Mouse (Mus musculus) bone marrow, adult 2 months (tissue): Measurements from ENCODE around the gene Bicra. TPM values are rescaled to one million over a fixed set of nuclear protein-coding genes. Genes with fewer than 3 reads are reported as not detected.
A peak's percentile ranks its signal among the peaks of the same experiment; 100 is the strongest.

Experiments
- H3K27ac ChIP-seq: fragments of 200-500 bp; 2 replicates; pipeline ENCODE4 v1.5.1; 2012; ENCODE audit warnings: low read depth, mild to moderate bottlenecking, control low read depth, inconsistent platforms, low read length; ENCODE audit not compliant: control insufficient read depth, poor library complexity, insufficient read depth
- H3K4me1 ChIP-seq: fragments of 200-500 bp; 2 replicates; pipeline ENCODE4 v1.6.1; 2011; ENCODE audit warnings: low read length; ENCODE audit not compliant: control insufficient read depth, insufficient read depth
- H3K4me3 ChIP-seq: fragments of 200-500 bp; replicated peaks from 2 replicates; pipeline ENCODE3; 2011; ENCODE audit warnings: mild to moderate bottlenecking, low read depth, low read length, control low read depth; ENCODE audit not compliant: control insufficient read depth
- CTCF ChIP-seq: fragments of 200-500 bp; IDR thresholded peaks from 2 replicates; pipeline ENCODE4 v1.5.1; 2011; ENCODE audit warnings: low read length, control low read depth; ENCODE audit not compliant: control insufficient read depth, insufficient read depth
- POLR2A ChIP-seq: fragments of 200-500 bp; IDR thresholded peaks from 2 replicates; pipeline ENCODE4 v1.6.1; 2011; ENCODE audit warnings: low read depth, mild to moderate bottlenecking, control low read depth, low read length, borderline replicate concordance; ENCODE audit not compliant: control insufficient read depth
- WGBS: fragments of 180-500 bp; shearing (Covaris S2); methylation state at CpG from one replicate; pipeline ENCODE4 v1.1.7; 2018; 5-methylcytosine and 5-hydroxymethylcytosine counted together
- polyA plus RNA-seq: library from polyadenylated mRNA; stranded (reverse); fragments of >200 nt; gene quantifications from 2 replicates; pipeline ENCODE4 v1.2.4, GENCODE M21; 2011; ENCODE audit warnings: low replicate concordance; ENCODE audit not compliant: missing spikeins, insufficient read depth, insufficient read length

Bicra gene
- polyA plus RNA-seq, 1 experiment, result 27.9 TPM

DNA sequence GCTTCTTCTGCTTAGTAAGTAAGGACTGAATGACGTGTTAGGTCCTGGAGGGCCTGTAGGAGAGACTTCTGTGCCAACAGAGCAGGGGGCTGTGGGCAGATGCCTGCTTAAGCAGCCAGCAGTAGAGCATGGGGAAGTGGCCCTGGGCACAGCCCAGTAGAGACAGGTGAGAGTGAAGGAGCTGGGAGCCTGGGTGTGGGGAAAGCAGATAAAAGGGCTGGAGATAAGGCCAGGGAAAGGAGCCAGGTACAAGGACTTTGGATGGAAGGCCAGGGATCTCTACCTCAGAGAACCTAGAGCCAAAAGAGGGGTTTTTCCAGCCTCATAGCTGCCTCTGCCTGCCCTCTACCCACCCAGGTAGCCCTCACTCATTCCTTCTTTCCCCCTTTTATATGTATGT, 14.7 kb downstream of the Bicra start:
- TF ChIP-seq CTCF (no peak), POLR2A (no peak)
- H3K27ac ChIP-seq, result no peak overlapping the region
- 60% methylated on average over 1 of the region's 1 CpGs for WGBS
- no peaks in the 10 kb centered on the region; the same call in 1 of the 2 replicates for H3K4me1 ChIP-seq
- H3K4me3 ChIP-seq, result no peak overlapping the region

DNA sequence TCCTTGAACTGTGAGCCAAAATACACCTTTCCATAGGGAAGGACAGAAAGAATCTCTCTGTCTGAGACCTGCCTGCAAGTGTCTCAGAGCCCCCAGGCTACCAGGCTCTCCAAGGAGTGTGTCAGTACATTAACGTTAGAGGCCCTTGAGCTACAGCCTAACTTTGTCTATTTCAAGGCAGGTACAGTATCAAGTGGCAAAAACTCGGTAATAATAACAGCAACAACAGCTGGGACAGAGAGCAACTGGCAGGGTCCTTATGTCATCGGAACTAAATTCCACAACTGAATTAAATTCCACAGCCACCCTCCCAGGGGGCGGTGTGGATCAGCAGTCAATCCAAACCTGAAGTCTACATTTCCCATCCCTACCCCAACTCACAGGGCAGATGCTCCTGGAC, 16.6 kb downstream of the Bicra start:
- no peak; the same call in 1 of the 2 replicates for TF ChIP-seq CTCF
- TF ChIP-seq POLR2A, result no peak
- no peak overlapping the region for H3K4me3 ChIP-seq
- no peak overlapping the region for H3K27ac ChIP-seq
- H3K4me1 ChIP-seq, result no peaks in the 10 kb centered on the region; the same call in 1 of the 2 replicates
- WGBS, result 92% methylated on average over 4 of the region's 4 CpGs

GRCm38 (mm10) chr7:16028102-16028927, 19.4 kb downstream of the Bicra start:
- Histone ChIP-seq H3K27ac (no peak overlapping the region), H3K4me1 (no peaks in the 10 kb centered on the region; the same call in 1 of the 2 replicates), H3K4me3 (no peak overlapping the region)
- WGBS, result 72% methylated on average over 6 of the region's 6 CpGs
- TF ChIP-seq POLR2A (no peak), CTCF (no peak)

- TF ChIP-seq CTCF, result no peak
- TF ChIP-seq POLR2A, result no peak
- peaks cover 2% of the 10 kb centered on the region for H3K4me1 ChIP-seq
- H3K4me3 ChIP-seq, result no peak overlapping the region
- no peak overlapping the region for H3K27ac ChIP-seq
- 58% methylated on average over 8 of the region's 8 CpGs for WGBS
These were observed 23.0 kb downstream of the Bicra start for GRCm38 (mm10) chr7:16024603-16025222.

- WGBS, result 39% methylated on average over 5 of the region's 5 CpGs
- Histone ChIP-seq H3K27ac (peak overlapping the region; percentile 84), H3K4me3 (no peak overlapping the region), H3K4me1 (peaks cover 15% of the 10 kb centered on the region)
- TF ChIP-seq POLR2A (no peak), CTCF (no peak)
These were observed 28.2 kb downstream of the Bicra start for GRCm38 (mm10) chr7:16019256-16020094.

DNA sequence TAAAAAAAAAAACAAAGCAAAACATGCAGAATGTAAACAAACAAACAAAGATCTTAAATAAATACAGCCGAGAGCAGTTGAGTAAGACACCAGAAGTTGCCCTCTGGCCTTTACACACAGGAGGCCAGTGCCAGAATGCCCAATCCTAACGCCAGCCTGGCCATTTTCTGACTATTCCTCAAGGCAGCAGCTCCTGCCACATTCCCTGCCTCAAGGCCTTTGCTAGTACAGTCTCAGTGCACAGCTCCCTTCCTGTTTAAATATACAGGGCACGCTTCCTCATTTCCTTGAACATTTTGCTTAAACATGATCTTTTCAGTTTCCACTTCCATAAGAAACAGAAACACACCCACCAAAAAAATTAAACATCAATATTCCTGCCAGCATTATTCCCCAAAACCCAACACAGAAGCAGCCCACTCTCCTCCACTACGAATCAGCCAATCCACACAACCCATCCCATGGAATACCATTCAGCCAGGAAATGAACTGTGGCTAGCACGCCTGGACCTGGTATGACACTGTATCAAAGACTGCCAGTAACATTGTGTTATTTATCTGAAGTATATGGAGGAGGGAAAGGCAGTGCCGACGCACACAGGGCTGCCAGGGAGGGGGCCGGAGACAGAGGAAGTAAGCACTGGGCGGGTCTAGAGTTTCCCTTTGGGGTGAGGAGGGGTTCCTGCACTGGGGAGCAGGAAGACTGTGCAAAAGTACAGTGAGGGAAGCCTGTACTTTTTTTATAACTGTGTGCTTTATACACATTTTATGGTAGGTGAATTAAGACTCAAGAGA, 29.5 kb downstream of the Bicra start:
- Histone ChIP-seq H3K4me1 (peaks cover 16% of the 10 kb centered on the region), H3K4me3 (peak overlapping the region; percentile 70), H3K27ac (peak overlapping the region; percentile 87)
- 16% methylated on average over 9 of the region's 9 CpGs for WGBS
- TF ChIP-seq CTCF (no peak), POLR2A (no peak)

DNA sequence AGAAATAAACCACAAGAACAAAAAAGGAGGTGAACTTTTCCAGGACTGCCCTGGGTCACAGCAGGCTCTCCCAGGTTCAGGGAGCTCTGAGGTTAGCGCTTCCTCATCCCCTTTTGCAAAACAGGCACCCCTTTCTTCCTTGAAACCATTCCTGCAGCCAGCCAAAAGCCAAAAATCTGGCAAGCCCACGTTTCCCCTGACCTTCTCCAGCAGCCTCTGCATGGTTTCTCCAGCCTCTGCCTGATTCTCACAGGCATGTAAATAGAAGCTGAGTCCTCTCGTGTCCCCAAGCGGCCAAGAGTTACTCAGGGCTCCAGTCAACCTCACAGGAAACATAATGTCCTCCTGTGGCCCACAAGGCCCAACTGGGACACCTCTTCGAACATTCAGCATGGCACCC, 32.3 kb downstream of the Bicra start:
- Histone ChIP-seq H3K4me3 (no peak overlapping the region), H3K27ac (peak overlapping the region; percentile 16), H3K4me1 (peaks cover 25% of the 10 kb centered on the region)
- TF ChIP-seq CTCF (no peak), POLR2A (no peak)
- WGBS, result 41% methylated on average over 5 of the region's 5 CpGs
